Comparison of ENCODE assay signal across 8 mouse cellular contexts in genomic region chr13:34963511-34964397, GRCm38 (mm10). TPM values are rescaled to one million over a fixed set of nuclear protein-coding genes. Genes with fewer than 3 reads are reported as not detected.
A peak's percentile ranks its signal among the peaks of the same experiment; 100 is the strongest.
DNase-seq lines count a peak whose midpoint lies in the region; ATAC-seq and TF ChIP-seq lines count a peak whose summit lies in the region.

Gene Eci3 (minus strand): TSS chr13:34963810.

- no peaks in the 10 kb centered on the region for H3K36me3 ChIP-seq in intestine, postnatal 0 days (ENCODE audit: control insufficient read depth, insufficient read depth)
- no peaks in the 10 kb centered on the region for H3K36me3 ChIP-seq in liver, postnatal 0 days (replicated peaks; ENCODE audit: insufficient read depth, low read length)
- no peaks in the 10 kb centered on the region for H3K36me3 ChIP-seq in neural tube, embryonic 12.5 days

- TF ChIP-seq EP300 in liver, postnatal 0 days (IDR thresholded peaks at IDR 0.05; ENCODE audit: low read depth): no peak

- H3K9ac ChIP-seq in intestine, postnatal 0 days (ENCODE audit: low read depth, low read length): peak within 1 kb of the TSS; percentile 42
- peak within 1 kb of the TSS; percentile 26 for H3K9ac ChIP-seq in liver, postnatal 0 days (replicated peaks)
- H3K9ac ChIP-seq in neural tube, embryonic 12.5 days: peak within 1 kb of the TSS; percentile 44

- H3K27ac ChIP-seq in intestine, postnatal 0 days (ENCODE audit: low read depth, low read length): no peak within 1 kb of the TSS
- no peak within 1 kb of the TSS for H3K27ac ChIP-seq in liver, postnatal 0 days (ENCODE audit: low read depth)
- H3K27ac ChIP-seq in neural tube, embryonic 12.5 days: no peak within 1 kb of the TSS

- no peak for TF ChIP-seq CTCF in intestine, postnatal 0 days (IDR thresholded peaks at IDR 0.05; ENCODE audit: low read depth)
- no peak for TF ChIP-seq CTCF in liver, postnatal 0 days (IDR thresholded peaks at IDR 0.05; ENCODE audit: low read depth)

- peak within 1 kb of the TSS; percentile 82 for H3K4me2 ChIP-seq in intestine, postnatal 0 days (replicated peaks; ENCODE audit: low read depth)
- H3K4me2 ChIP-seq in liver, postnatal 0 days (ENCODE audit: low read depth, low read length): peak within 1 kb of the TSS; percentile 77
- H3K4me2 ChIP-seq in neural tube, embryonic 12.5 days (replicated peaks): peak within 1 kb of the TSS; percentile 65

- peak; percentile 12 for DNase-seq in layer of hippocampus, adult 11-12 months (ENCODE audit: low spot score)
- DNase-seq in layer of hippocampus, postnatal 25 days (ENCODE audit: extremely low spot score in 1 of 2, low spot score in 1 of 2): no peak
- DNase-seq in embryo, embryonic 10.5 days (ENCODE audit: low spot score): peak; percentile 72
- DNase-seq in heart, adult 18-20 months: peak; percentile 63 to 69
- DNase-seq in liver, postnatal 0 days: peak; percentile 20
- no peak for DNase-seq in cerebellum, postnatal 36 days

- peak within 1 kb of the TSS; percentile 48 for H3K4me3 ChIP-seq in intestine, postnatal 0 days (ENCODE audit: low read depth, low read length)
- peak within 1 kb of the TSS; percentile 37 for H3K4me3 ChIP-seq in liver, postnatal 0 days (ENCODE audit: low read depth, low read length)
- H3K4me3 ChIP-seq in neural tube, embryonic 12.5 days: peak within 1 kb of the TSS; percentile 38

- ATAC-seq in intestine, postnatal 0 days: peak; percentile 76
- ATAC-seq in liver, postnatal 0 days: no peak
- ATAC-seq in neural tube, embryonic 12.5 days (ENCODE audit: low FRiP score, low read depth): peak; percentile 66

- WGBS in intestine, postnatal 0 days: 3% methylated on average over 32 of the region's 32 CpGs
- 6% methylated on average over 32 of the region's 32 CpGs for WGBS in liver, postnatal 0 days (ENCODE audit: insufficient replicate concordance)
- WGBS in neural tube, embryonic 12.5 days: 3% methylated on average over 32 of the region's 32 CpGs

- H3K27me3 ChIP-seq in intestine, postnatal 0 days (replicated peaks; ENCODE audit: control insufficient read depth, insufficient read depth, low read length): no peaks in the 10 kb centered on the region
- peaks cover 19% of the 10 kb centered on the region for H3K27me3 ChIP-seq in liver, postnatal 0 days (ENCODE audit: insufficient read depth, low read length)
- peaks cover 18% of the 10 kb centered on the region; the same call in 1 of the 2 replicates for H3K27me3 ChIP-seq in neural tube, embryonic 12.5 days (replicated peaks)

- H3K4me1 ChIP-seq in intestine, postnatal 0 days (replicated peaks; ENCODE audit: control insufficient read depth, insufficient read depth, low read length): no peaks in the 10 kb centered on the region
- H3K4me1 ChIP-seq in liver, postnatal 0 days (ENCODE audit: insufficient read depth): peaks cover 9% of the 10 kb centered on the region
- peaks cover 5% of the 10 kb centered on the region for H3K4me1 ChIP-seq in neural tube, embryonic 12.5 days

- no peaks in the 10 kb centered on the region for H3K9me3 ChIP-seq in intestine, postnatal 0 days (ENCODE audit: control insufficient read depth)
- no peaks in the 10 kb centered on the region for H3K9me3 ChIP-seq in liver, postnatal 0 days (ENCODE audit: low read length)
- H3K9me3 ChIP-seq in neural tube, embryonic 12.5 days: no peaks in the 10 kb centered on the region

RNA-seq across cellular contexts. Expression of gene Eci3, which starts in this region (rescaled TPM):
- under 1 TPM; 0.54 to 0.89 TPM for total RNA-seq in layer of hippocampus, postnatal 25 days (2021)
- total RNA-seq in heart, adult 18-20 months (2021): 1 to 10 TPM; 3.0 to 3.1 TPM
- 1.8 and 1.9 TPM in 2 replicates for polyA plus RNA-seq in intestine, postnatal 0 days (2015; fragmentation: Nextera tagmentation; extraction: Ambion mirVana)
- 0.08 TPM in 1 of 2 replicates, not detected in the other for polyA plus RNA-seq in liver, postnatal 0 days (2015; fragmentation: Nextera tagmentation; extraction: Ambion mirVana)
- 0.45 and 0.52 TPM in 2 replicates for polyA plus RNA-seq in neural tube, embryonic 12.5 days (2016; fragmentation: Nextera tagmentation; extraction: Ambion mirVana)

Comparison
In these comparisons a context has a peak if more than half of its experiments do, and no peak if none do; other contexts are left out.
1. DNase-seq: peak in layer of hippocampus, adult 11-12 months (single experiment), embryo, embryonic 10.5 days (single experiment) and heart, adult 18-20 months (2 of 2); none in layer of hippocampus, postnatal 25 days (0 of 2) and cerebellum, postnatal 36 days (0 of 2).
2. Peak in DNase-seq, H3K4me3 ChIP-seq, H3K9ac ChIP-seq and H3K4me2 ChIP-seq in liver, postnatal 0 days; RNA of the gene not detected or under 1 TPM.
3. Peak in ATAC-seq, H3K4me3 ChIP-seq, H3K9ac ChIP-seq and H3K4me2 ChIP-seq in neural tube, embryonic 12.5 days; RNA of the gene not detected or under 1 TPM.
4. Peak in every context shown above with its lines, with median percentiles within 50 percentile points of each other: H3K4me2 ChIP-seq, H3K4me3 ChIP-seq and H3K9ac ChIP-seq.